Mouse (Mus musculus) adrenal gland, postnatal 36 days (tissue): ENCODE data around the gene Serhl. TPM values are rescaled to one million over a fixed set of nuclear protein-coding genes. Genes with fewer than 3 reads are reported as not detected.
"Not testable (repeated sequence)": the region's sequence is repeated elsewhere in the genome, so short reads cannot be mapped to it uniquely, and the experiment has no call there.

ENCODE experiments used
- DNase-seq, 2 experiments: peaks; one replicate each; pipeline ENCODE4 v3.0.0; 2021; ENCODE audit warnings: mixed read lengths in 1 of 2
- total RNA-seq, 2 experiments: library from RNA; stranded (reverse); gene quantifications; 2 replicates each; pipeline ENCODE4 v1.2.3; 2021

The Serhl gene
- total RNA-seq, 2 experiments from 2014 or later: 42.6 to 59.9 TPM

DNA sequence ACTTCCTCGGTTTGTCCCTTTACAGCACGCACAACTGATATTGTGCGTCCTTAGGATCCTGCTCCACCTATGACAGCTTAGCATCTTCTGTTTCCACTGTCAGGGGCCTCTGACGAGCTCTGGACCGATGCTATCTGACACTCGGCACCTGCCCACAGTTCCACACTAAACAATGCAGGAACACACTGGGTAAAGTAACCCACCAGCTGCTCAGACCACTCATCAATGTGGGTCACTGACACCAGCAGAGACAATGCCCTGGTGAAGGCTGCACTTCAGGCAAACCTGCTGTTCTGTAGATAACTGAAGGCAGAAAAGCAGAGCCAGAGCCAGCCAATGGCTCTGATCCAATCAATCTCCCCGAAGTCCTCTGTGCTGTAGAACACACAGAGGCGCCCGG is 37.3 kb downstream of the Serhl start:
- no peak for DNase-seq

DNA sequence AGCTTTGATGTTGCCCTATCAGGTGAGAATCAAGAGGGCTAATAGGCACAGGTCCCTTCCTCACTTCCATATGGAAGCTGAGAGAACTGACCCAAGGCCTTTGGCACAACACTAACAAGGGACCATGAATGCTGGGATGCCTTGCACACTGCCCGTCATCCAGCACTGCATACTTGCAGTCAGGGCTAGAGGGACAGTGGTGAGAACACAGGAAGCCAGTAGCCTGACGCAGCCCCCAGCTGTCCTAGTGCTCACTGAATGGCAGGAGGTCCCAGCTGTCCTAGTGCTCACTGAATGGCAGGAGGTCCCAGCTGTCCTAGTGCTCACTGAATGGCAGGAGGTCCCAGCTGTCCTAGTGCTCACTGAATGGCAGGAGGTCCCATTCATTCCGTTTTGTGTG is 37.7 kb downstream of the Serhl start:
- DNase-seq: not testable (repeated sequence)

- DNase-seq: no peak
These were observed 40.4 kb downstream of the Serhl start for GRCm38 (mm10) chr15:83129530-83130231.

- peak in 1 of 2 experiments; percentile 41 for DNase-seq
These were observed 45.4 kb downstream of the Serhl start for GRCm38 (mm10) chr15:83134671-83135070.

DNA sequence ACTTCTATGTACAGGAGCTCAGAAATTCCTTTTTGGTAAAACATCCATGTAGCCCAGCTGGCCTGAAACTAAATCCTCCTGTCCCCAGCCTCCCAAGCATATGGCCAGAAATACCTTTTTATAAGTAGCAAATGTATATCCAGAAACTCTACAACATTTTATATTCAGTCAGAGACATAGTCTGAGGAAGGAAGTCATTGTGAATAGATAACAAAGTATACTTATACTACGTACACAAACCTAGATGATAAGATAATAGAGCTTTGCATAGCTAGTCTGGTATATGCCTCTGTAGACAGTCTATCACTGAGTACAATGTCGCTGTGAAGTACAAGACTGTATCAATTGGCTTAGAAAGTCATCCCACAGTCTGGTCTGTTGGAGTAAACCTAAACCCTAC is 46.3 kb downstream of the Serhl start:
- DNase-seq: no peak

DNA sequence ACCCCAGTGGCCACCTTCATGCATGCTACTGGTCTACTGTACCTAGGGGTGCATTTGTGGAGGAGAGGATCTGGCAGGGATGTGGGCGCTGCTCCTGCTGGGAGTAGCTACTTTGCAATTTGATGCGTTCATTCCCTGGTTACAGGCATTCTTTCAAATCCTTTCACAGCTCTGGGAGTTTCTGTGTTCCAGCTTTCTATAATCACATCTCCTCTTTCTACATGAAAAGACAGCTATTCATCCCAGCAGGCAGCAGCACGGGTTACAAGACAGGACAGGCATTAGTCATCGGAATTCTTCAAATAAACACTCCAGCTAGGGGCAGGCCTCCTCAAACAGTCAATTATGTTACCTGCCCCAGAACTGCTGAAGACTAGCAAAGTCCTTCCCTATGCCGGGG is 53.6 kb downstream of the Serhl start:
- DNase-seq: peak in 1 of 2 experiments; percentile 23

DNA sequence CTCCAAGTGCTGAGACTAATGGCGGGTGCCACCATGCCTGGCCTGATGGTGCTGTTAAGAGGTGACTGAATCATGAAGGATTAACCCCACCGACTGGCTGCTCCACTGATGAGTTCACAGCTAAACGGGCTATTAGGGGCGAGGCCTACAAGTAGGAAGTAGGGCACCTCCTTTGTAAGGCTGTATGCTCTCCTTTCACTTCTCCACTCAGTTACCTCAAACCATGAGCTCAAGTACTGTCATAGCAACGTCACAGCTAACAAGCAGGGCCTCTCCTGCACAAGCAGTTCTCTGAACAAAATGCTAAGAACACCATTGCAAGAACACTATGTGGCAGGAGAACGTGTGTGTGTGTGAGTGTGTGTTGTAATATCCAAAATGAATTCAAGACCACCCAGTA is 56.2 kb downstream of the Serhl start:
- DNase-seq: no peak

- DNase-seq: peak in 1 of 2 experiments; percentile 30
These were observed 59.1 kb downstream of the Serhl start for GRCm38 (mm10) chr15:83148395-83148794.

DNA sequence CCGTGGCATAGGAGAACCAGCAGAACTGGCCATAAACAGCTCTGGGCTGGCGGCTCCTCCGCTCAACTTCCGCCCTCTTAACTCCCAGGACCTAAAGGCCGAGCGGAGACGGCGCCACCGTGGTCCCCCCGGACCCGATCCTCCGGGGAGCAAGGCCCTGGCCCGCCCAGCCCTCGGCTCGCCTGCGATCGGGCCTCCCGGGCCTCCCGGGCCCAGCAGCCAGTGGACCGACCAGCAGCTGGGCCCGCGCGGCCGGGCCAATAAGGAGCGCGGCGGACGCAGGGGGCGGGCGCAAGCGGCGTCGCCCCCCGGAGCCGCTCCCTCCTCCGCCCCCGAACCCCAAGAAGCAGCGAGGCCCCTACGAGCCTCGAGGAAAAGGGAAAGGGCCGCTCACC is 59.5 kb downstream of the Serhl start:
- peak; percentile 79 to 88 for DNase-seq

DNA sequence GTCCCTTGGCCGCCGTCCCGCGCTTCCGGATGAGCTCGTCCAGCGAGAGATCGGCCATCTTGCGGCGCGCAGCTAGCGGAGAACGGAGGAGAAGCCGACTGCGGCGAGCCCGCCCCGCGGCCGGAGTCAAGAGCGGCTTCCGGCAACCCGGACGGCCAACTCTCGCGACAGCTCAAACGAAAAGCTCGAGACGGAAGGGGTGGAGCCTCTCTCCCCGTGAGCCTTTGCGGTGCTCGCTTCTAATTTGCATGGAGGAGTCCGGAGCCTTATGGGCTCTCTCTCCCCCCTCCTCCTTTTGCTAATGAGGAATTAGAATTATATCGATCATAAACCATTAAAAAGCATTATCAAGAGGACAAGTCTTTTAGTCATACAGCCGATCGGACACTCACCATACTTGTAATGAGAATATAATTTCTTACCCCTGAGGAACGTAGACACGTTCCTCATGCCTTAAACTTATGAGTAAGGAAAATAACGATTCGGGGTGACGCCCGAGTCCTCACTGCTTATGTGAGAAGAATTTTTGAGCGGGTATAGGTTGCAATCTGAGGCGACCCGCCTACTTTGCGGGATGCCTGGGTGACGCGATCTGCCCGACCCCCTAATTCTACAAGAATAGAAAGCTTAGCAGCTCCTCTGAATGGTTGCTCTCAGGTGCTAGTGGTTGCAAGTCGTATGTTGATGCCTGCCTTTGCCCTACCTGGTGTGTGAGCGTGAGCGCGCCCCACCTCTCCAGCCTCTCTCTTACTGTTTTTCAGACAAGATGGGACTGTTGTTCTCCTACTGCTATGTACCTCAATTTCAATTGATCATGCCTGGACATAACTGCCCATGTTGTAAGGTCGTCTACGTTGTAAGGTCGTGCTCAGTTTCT is 60.1 kb downstream of the Serhl start, which contains the start of gene Poldip3:
Gene Poldip3 (minus strand): TSS at position 189 of the 877 bp plus-strand sequence.
- peak; percentile 97 to 98 for DNase-seq

GRCm38 (mm10) chr15:83150073-83150442 is 60.8 kb downstream of the Serhl start:
- no peak for DNase-seq

DNA sequence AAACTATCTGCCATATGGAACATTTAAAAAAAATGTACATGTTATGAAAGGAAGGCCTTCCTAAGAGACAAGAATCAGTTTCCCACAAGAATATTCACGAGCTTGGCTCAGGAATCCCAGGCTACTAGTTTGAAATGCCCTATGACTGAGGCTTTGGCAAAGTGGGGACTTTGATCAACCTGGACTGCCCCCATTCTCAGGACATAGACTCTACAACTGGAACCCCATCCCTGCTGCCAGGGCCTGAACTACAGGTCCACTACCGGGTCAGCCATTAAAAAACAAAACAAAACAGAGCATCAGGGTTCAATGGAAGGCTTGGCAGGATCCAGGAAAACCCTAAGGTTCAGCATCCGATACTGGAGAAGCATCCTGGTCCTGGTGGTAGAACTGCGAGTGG is 61.4 kb downstream of the Serhl start:
- DNase-seq: no peak

- no peak for DNase-seq
These were observed 65.0 kb downstream of the Serhl start for GRCm38 (mm10) chr15:83154309-83154708.

GRCm38 (mm10) chr15:83155672-83156419 is 66.5 kb downstream of the Serhl start:
- DNase-seq: peak; percentile 48 to 60

DNA sequence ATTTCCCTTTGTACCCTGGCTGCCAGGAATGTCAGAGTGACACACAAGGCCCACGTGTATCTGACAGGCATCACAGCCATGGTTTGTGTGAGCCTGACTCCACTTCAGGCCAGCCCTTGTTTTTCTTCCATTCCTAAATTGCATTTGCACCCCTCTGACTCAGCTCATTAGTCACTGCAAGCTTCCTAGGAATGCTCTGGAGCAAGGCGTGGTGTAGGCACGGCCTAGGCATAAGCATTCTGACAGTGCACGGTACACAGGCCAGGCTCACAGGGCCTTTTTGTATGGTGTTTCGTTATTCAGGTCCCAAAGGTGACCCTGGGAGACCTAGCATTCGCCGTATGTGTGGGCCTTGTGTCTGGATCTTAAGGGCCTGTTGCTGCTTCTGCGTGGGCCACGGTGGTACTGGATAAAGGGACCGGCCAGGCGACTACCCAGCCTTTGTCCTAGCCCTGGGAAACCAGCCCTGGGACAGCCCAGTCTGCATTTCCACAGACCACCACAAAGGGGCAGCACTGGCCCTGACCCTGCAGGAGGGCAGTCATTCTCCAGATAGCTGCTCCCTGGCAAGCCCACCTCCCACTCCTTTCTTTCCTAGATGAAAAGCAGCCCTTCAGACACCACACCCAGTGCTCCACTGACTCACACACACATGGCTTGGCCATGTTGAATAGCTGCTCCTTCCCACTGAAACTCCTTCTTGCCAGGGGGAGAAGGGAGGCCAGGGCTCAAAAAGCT is 67.8 kb downstream of the Serhl start:
- DNase-seq: peak; percentile 71 to 80

DNA sequence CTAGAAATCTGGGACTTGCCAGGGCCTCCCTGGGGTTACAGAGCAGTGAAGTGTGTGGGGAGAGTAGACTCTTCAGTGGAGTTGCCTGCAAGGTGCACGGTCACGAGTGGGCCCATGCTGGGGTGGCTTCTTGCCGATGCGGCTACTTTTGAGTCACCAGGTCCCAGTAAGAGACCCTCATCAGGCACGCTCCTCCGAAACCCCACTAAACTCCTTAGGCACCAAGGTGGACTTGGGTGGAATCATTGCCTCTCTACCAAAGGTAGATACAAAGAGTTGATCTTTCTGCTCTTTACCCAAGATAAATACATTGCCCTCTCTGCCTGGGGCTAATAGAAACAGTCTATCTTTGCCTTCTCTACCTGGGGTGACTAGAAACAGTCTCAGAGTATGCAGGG is 68.4 kb downstream of the Serhl start:
- DNase-seq: no peak

DNA sequence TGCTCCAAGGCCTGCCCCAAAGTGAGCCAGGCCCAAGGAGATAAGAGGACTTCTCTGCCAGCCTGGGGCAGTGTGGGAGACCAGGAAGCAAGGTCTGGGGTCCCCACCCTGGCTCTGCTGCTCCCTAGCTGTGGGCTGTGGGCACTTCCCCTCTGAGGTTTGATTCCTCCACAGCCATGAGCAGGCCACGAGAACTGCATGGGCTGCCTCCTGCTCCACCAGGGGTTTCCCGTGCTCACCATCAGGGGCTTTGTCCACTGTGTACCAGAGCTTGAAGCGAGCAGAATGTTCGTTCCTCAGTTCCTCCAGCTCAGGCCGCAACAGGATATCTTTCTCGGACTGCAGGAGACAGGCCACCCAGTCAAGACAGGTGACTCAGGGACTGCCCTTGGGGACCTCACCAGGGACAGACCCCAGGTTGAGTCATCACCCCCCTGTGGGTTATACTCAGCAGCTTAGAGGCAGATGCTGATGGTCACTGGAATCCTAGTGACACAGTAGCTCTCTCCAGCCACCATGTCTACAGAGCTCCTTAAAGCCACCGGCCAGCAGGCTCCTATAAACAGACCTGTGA is 69.4 kb downstream of the Serhl start:
- DNase-seq: peak; percentile 64 to 66

GRCm38 (mm10) chr15:83159823-83160222 is 70.5 kb downstream of the Serhl start:
- DNase-seq: no peak

DNA sequence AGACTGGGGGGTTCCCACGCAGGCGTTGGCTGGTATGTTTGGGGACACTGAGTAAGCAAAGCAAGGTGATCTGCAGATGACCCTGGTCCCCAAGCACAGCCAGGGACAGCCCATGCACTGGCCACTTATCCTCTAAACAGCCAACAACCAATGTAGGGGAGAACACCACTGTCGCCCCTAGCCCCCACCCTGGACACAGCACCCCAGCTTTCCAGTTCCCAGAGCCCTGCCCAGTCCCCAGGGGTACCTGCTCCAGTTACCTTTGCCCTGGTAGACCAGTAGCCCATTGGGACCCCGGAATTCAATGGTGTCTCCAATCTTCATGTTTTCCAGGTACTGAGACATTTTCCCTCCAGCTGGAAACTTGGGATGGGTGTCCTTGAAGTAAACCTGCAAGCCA is 71.3 kb downstream of the Serhl start:
- no peak for DNase-seq

GRCm38 (mm10) chr15:83161062-83161748 is 71.9 kb downstream of the Serhl start:
- no peak for DNase-seq

- DNase-seq: no peak
These were observed 72.7 kb downstream of the Serhl start for GRCm38 (mm10) chr15:83162001-83162400.
